Mouse (Mus musculus) olfactory bulb, adult 2 months (tissue): ENCODE data around the gene Tfap2c. TPM values are rescaled to one million over a fixed set of nuclear protein-coding genes. Genes with fewer than 3 reads are reported as not detected.
A peak's percentile ranks its signal among the peaks of the same experiment; 100 is the strongest.

Source experiments
- H3K27ac ChIP-seq: fragments of 200-500 bp; 2 replicates; pipeline ENCODE4 v1.5.1; 2012; ENCODE audit warnings: low read depth, low read length; ENCODE audit not compliant: insufficient read depth
- H3K4me1 ChIP-seq: fragments of 200-500 bp; 2 replicates; pipeline ENCODE4 v1.6.1; 2012; ENCODE audit warnings: low read length; ENCODE audit not compliant: control insufficient read depth, insufficient read depth
- H3K4me3 ChIP-seq: fragments of 200-500 bp; 2 replicates; pipeline ENCODE4 v1.5.1; 2012; ENCODE audit warnings: mild to moderate bottlenecking, low read depth, low read length, moderate library complexity; ENCODE audit not compliant: insufficient read depth
- CTCF ChIP-seq: fragments of 200-500 bp; IDR thresholded peaks from 2 replicates; pipeline ENCODE4 v1.5.1; 2012; ENCODE audit warnings: low read depth, mild to moderate bottlenecking, low read length, moderate library complexity; ENCODE audit not compliant: insufficient read depth
- POLR2A ChIP-seq: fragments of 200-500 bp; IDR thresholded peaks from 2 replicates; pipeline ENCODE4 v1.6.1; 2012; ENCODE audit warnings: mild to moderate bottlenecking, low read depth, low read length, moderate library complexity; ENCODE audit not compliant: insufficient read depth
- WGBS: fragments of 180-500 bp; shearing (Covaris S2); methylation state at CpG from one replicate; pipeline ENCODE4 v1.1.7; 2018; 5-methylcytosine and 5-hydroxymethylcytosine counted together
- polyA plus RNA-seq: library from polyadenylated mRNA; stranded (reverse); fragments of >200 nt; gene quantifications from 2 replicates; pipeline ENCODE4 v1.2.4, GENCODE M21; 2012; ENCODE audit warnings: low replicate concordance; ENCODE audit not compliant: missing spikeins, insufficient read depth, insufficient read length

The Tfap2c gene
- polyA plus RNA-seq, 1 experiment, result not detected

GRCm38 (mm10) chr2:172547807-172548586 lies 1.4 kb upstream of the Tfap2c start:
- Histone ChIP-seq H3K27ac (no peak overlapping the region), H3K4me3 (no peak overlapping the region), H3K4me1 (peaks cover 2% of the 10 kb centered on the region; the same call in 1 of the 2 replicates)
- WGBS, result 18% methylated on average over 25 of the region's 27 CpGs
- no peak for TF ChIP-seq CTCF
- no peak for TF ChIP-seq POLR2A

GRCm38 (mm10) chr2:172548672-172549255 lies 629 bp upstream of the Tfap2c start:
- Histone ChIP-seq H3K27ac (no peak overlapping the region), H3K4me3 (no peak overlapping the region), H3K4me1 (0 out of 2 replicates have a peak, but pooled peaks cover 2% of the 10 kb centered on the region)
- 6% methylated on average over 27 of the region's 27 CpGs for WGBS
- TF ChIP-seq CTCF (no peak), POLR2A (no peak)

- no peak overlapping the region for H3K27ac ChIP-seq
- TF ChIP-seq POLR2A (no peak), CTCF (peak; percentile 23; the same call in 1 of the 2 replicates)
- 0 out of 2 replicates have a peak, but pooled peaks cover 2% of the 10 kb centered on the region for H3K4me1 ChIP-seq
- no peak overlapping the region for H3K4me3 ChIP-seq
- 2% methylated on average over 61 of the region's 62 CpGs for WGBS
Observed at GRCm38 (mm10) chr2:172550364-172551080, 1.1 kb downstream of the Tfap2c start.

GRCm38 (mm10) chr2:172551081-172551720 lies 1.8 kb downstream of the Tfap2c start:
- H3K27ac ChIP-seq, result no peak overlapping the region
- H3K4me3 ChIP-seq, result no peak overlapping the region
- H3K4me1 ChIP-seq, result 0 out of 2 replicates have a peak, but pooled peaks cover 2% of the 10 kb centered on the region
- 2% methylated on average over 57 of the region's 57 CpGs for WGBS
- TF ChIP-seq POLR2A (no peak), CTCF (no peak)

- 0 out of 2 replicates have a peak, but pooled peaks cover 2% of the 10 kb centered on the region for H3K4me1 ChIP-seq
- 17% methylated on average over 14 of the region's 14 CpGs for WGBS
- no peak overlapping the region for H3K27ac ChIP-seq
- H3K4me3 ChIP-seq, result no peak overlapping the region
- TF ChIP-seq CTCF, result no peak
- no peak for TF ChIP-seq POLR2A
Observed at GRCm38 (mm10) chr2:172551872-172552271, 2.5 kb downstream of the Tfap2c start.

GRCm38 (mm10) chr2:172552666-172553065 lies 3.3 kb downstream of the Tfap2c start:
- 4% methylated on average over 6 of the region's 6 CpGs for WGBS

GRCm38 (mm10) chr2:172554211-172554610 lies 4.8 kb downstream of the Tfap2c start:
- TF ChIP-seq CTCF (no peak), POLR2A (no peak)
- H3K4me1 ChIP-seq, result 0 out of 2 replicates have a peak, but pooled peaks cover 2% of the 10 kb centered on the region
- H3K4me3 ChIP-seq, result no peak overlapping the region
- H3K27ac ChIP-seq, result no peak overlapping the region
- WGBS, result 49% methylated on average over 9 of the region's 9 CpGs

More at GRCm38 (mm10) chr2:172552666-172553065, 3.3 kb downstream of the Tfap2c start:
- H3K4me3 ChIP-seq, result no peak overlapping the region
- TF ChIP-seq POLR2A, result no peak
- TF ChIP-seq CTCF, result no peak
- 0 out of 2 replicates have a peak, but pooled peaks cover 2% of the 10 kb centered on the region for H3K4me1 ChIP-seq
- H3K27ac ChIP-seq, result no peak overlapping the region

GRCm38 (mm10) chr2:172558674-172559468 lies 9.5 kb downstream of the Tfap2c start:
- no peaks in the 10 kb centered on the region for H3K4me1 ChIP-seq
- 32% methylated on average over 21 of the region's 21 CpGs for WGBS
- no peak overlapping the region for H3K4me3 ChIP-seq
- H3K27ac ChIP-seq, result no peak overlapping the region
- TF ChIP-seq POLR2A (no peak), CTCF (no peak)
